Mouse (Mus musculus): ENCODE results near the gene Sorbs1.

- TF ChIP-seq POLR2A (IDR thresholded peaks at IDR 0.05; ENCODE audit: low read depth, low read length): no peak
- TF ChIP-seq CTCF (IDR thresholded peaks at IDR 0.05; ENCODE audit: borderline replicate concordance, insufficient read depth, low read length): no peak
Measured at GRCm38 (mm10) chr19:40349713-40350671, 163.6 kb downstream of the Sorbs1 start.

Data from embryonic fibroblast, embryonic 13.5 days (primary cell).